Mouse (Mus musculus) heart, embryonic 11.5 days (tissue): Measurements from ENCODE around the gene Gm4177. TPM values are rescaled to one million over a fixed set of nuclear protein-coding genes. Genes with fewer than 3 reads are reported as not detected.
"Not testable (repeated sequence)": the region's sequence is repeated elsewhere in the genome, so short reads cannot be mapped to it uniquely, and the experiment has no call there.

Experiments used
- ATAC-seq: fragments of 200-750 bp; cut with Nextera tagmentation; replicated peaks from 2 replicates; pipeline ENCODE4 v1.8.0; 2017; ENCODE audit warnings: moderate library complexity; ENCODE audit not compliant: insufficient number of reproducible peaks, low FRiP score, low TSS enrichment
- H3K27ac ChIP-seq: fragments of 300-500 bp; sonication (generic); 2 replicates; pipeline ENCODE4 v1.5.1; 2014; ENCODE audit warnings: mild to moderate bottlenecking, low read depth, low read length
- H3K27me3 ChIP-seq: fragments of 300-500 bp; sonication (generic); 2 replicates; pipeline ENCODE4 v1.6.1; 2014; ENCODE audit warnings: mild to moderate bottlenecking, low read length, mixed read lengths; ENCODE audit not compliant: control insufficient read depth, insufficient read depth
- H3K36me3 ChIP-seq: fragments of 300-500 bp; sonication (generic); 2 replicates; pipeline ENCODE4 v1.6.1; 2014; ENCODE audit warnings: mild to moderate bottlenecking, low read length, moderate library complexity, mixed read lengths; ENCODE audit not compliant: control insufficient read depth, insufficient read depth
- H3K4me1 ChIP-seq: fragments of 300-500 bp; sonication (generic); 2 replicates; pipeline ENCODE4 v1.6.1; 2014; ENCODE audit warnings: low read length; ENCODE audit not compliant: control insufficient read depth, insufficient read depth
- H3K4me2 ChIP-seq: fragments of 300-500 bp; sonication (generic); 2 replicates; pipeline ENCODE4 v1.6.1; 2014; ENCODE audit warnings: mild to moderate bottlenecking, moderate library complexity
- H3K4me3 ChIP-seq: fragments of 300-500 bp; sonication (generic); 2 replicates; pipeline ENCODE4 v1.5.1; 2014; ENCODE audit warnings: low read depth, low read length
- H3K9ac ChIP-seq: fragments of 300-500 bp; sonication (generic); 2 replicates; pipeline ENCODE4 v1.6.1; 2014; ENCODE audit warnings: mild to moderate bottlenecking, low read depth, low read length, moderate library complexity
- H3K9me3 ChIP-seq: fragments of 300-500 bp; sonication (generic); replicated peaks from 2 replicates; pipeline ENCODE4 v1.6.1; 2016; ENCODE audit warnings: low read length; ENCODE audit not compliant: control insufficient read depth
- whole genome bisulfite sequencing: fragments of 180-500 bp; shearing (Covaris S2); extraction: QIAGEN DNeasy Blood & Tissue Kit; methylation state at CpG from one replicate; pipeline ENCODE4 v1.1.7; 2014; ENCODE audit not compliant: insufficient replicate concordance; 5-methylcytosine and 5-hydroxymethylcytosine counted together
- polyA plus RNA-seq: library from polyadenylated mRNA; unstranded; fragments of >200 nt; fragmentation: Nextera tagmentation; extraction: Ambion mirVana; gene quantifications from 2 replicates; pipeline ENCODE4 v1.2.1, GENCODE M21; 2014

Gene Gm4177
- not detected in 2 replicates for polyA plus RNA-seq

- no CpG with 5 or more reads among the region's 3 CpGs for WGBS
- H3K27ac ChIP-seq, H3K4me3 ChIP-seq, H3K4me2 ChIP-seq, H3K9ac ChIP-seq, ATAC-seq, H3K4me1 ChIP-seq, H3K9me3 ChIP-seq, H3K36me3 ChIP-seq, H3K27me3 ChIP-seq: not testable (repeated sequence)
These were observed at the start of gene Gm4177 for GRCm38 (mm10) chr7:21796628-21797027. Gene Gm4177, minus strand, starts transcription at chr7:21796728.

GRCm38 (mm10) chr7:21844167-21844566 is 47.6 kb upstream of the Gm4177 start, which contains the start of gene Gm5725:
Gene Gm5725, minus strand, starts transcription at chr7:21844267.
- no CpG with 5 or more reads among the region's 1 CpGs for WGBS
- H3K27ac ChIP-seq, H3K9me3 ChIP-seq, H3K27me3 ChIP-seq, ATAC-seq, H3K4me1 ChIP-seq, H3K4me2 ChIP-seq, H3K4me3 ChIP-seq, H3K36me3 ChIP-seq, H3K9ac ChIP-seq: not testable (repeated sequence)

GRCm38 (mm10) chr7:21832051-21832450 is 35.5 kb upstream of the Gm4177 start, which contains the start of gene Vmn1r135:
Gene Vmn1r135, plus strand, starts transcription at chr7:21832351.
- WGBS: no CpG with 5 or more reads among the region's 1 CpGs
- H3K9ac ChIP-seq, H3K4me2 ChIP-seq, H3K4me3 ChIP-seq, H3K27ac ChIP-seq, H3K9me3 ChIP-seq, H3K4me1 ChIP-seq, ATAC-seq, H3K36me3 ChIP-seq, H3K27me3 ChIP-seq: not testable (repeated sequence)

- not testable (repeated sequence) for H3K27me3 ChIP-seq, H3K36me3 ChIP-seq, ATAC-seq, H3K9ac ChIP-seq, H3K4me2 ChIP-seq, H3K9me3 ChIP-seq, H3K4me3 ChIP-seq, H3K4me1 ChIP-seq, H3K27ac ChIP-seq
- WGBS: no CpG with 5 or more reads among the region's 5 CpGs
These were observed 35.2 kb downstream of the Gm4177 start, which contains the start of gene Gm4175 for GRCm38 (mm10) chr7:21761375-21761774. Gene Gm4175, minus strand, starts transcription at chr7:21761475.

Other genes with a start within 250 kb of the Gm4177 start
- gene Vmn1r132, start 182.6 kb downstream of the Gm4177 start, polyA plus RNA-seq: not detected in 2 replicates
- gene Gm4175, start 35.3 kb downstream of the Gm4177 start, polyA plus RNA-seq: not detected in 2 replicates
- not detected in 2 replicates for gene Vmn1r135, start 35.6 kb upstream of the Gm4177 start, polyA plus RNA-seq
- not detected in 2 replicates for gene Gm5725, start 47.5 kb upstream of the Gm4177 start, polyA plus RNA-seq
- not detected in 2 replicates for gene Gm5891, start 124.6 kb upstream of the Gm4177 start, polyA plus RNA-seq
- gene Vmn1r137, start 197.9 kb upstream of the Gm4177 start, polyA plus RNA-seq: not detected in 2 replicates
- gene Vmn1r138, start 232.2 kb upstream of the Gm4177 start, polyA plus RNA-seq: not detected in 2 replicates